Mouse (Mus musculus) intestine, embryonic 14.5 days (tissue): ENCODE measurements around the gene Rgs12. TPM values are rescaled to one million over a fixed set of nuclear protein-coding genes. Genes with fewer than 3 reads are reported as not detected.

Source experiments
- ATAC-seq: fragments of 200-750 bp; cut with Nextera tagmentation; replicated peaks from 2 replicates; pipeline ENCODE4 v1.8.0; 2017; ENCODE audit warnings: low read depth, moderate number of reproducible peaks, moderate TSS enrichment, moderate library complexity; ENCODE audit not compliant: low FRiP score, low TSS enrichment
- DNase-seq: peaks from one replicate; pipeline ENCODE4 v3.0.0-alpha.2; 2018; ENCODE audit warnings: low spot score
- H3K27ac ChIP-seq: fragments of 300-500 bp; sonication (generic); 2 replicates; pipeline ENCODE4 v1.5.1; 2014; ENCODE audit warnings: low read depth, mild to moderate bottlenecking, control low read depth
- H3K27me3 ChIP-seq: fragments of 300-500 bp; sonication (generic); replicated peaks from 2 replicates; pipeline ENCODE4 v1.6.1; 2014; ENCODE audit warnings: low read length, control low read depth; ENCODE audit not compliant: control insufficient read depth, insufficient read depth
- H3K36me3 ChIP-seq: fragments of 300-500 bp; sonication (generic); 2 replicates; pipeline ENCODE4 v1.6.1; 2014; ENCODE audit warnings: low read length, control low read depth; ENCODE audit not compliant: control insufficient read depth, insufficient read depth
- H3K4me1 ChIP-seq: fragments of 300-500 bp; sonication (generic); replicated peaks from 2 replicates; pipeline ENCODE4 v1.6.1; 2014; ENCODE audit warnings: low read length, control low read depth, mixed read lengths; ENCODE audit not compliant: control insufficient read depth, insufficient read depth
- H3K4me2 ChIP-seq: fragments of 300-500 bp; sonication (generic); 2 replicates; pipeline ENCODE4 v1.6.1; 2014; ENCODE audit warnings: low read length
- H3K4me3 ChIP-seq: fragments of 300-500 bp; sonication (generic); 2 replicates; pipeline ENCODE4 v1.5.1; 2014; ENCODE audit warnings: low read depth, low read length, control low read depth, mixed read lengths
- H3K9ac ChIP-seq: fragments of 300-500 bp; sonication (generic); 2 replicates; pipeline ENCODE4 v1.6.1; 2014; ENCODE audit warnings: mild to moderate bottlenecking, low read length
- H3K9me3 ChIP-seq: fragments of 300-500 bp; sonication (generic); 2 replicates; pipeline ENCODE4 v1.6.1; 2016; ENCODE audit warnings: low read length, control low read depth; ENCODE audit not compliant: control insufficient read depth
- WGBS: fragments of 180-500 bp; shearing (Covaris S2); extraction: QIAGEN DNeasy Blood & Tissue Kit; methylation state at CpG from one replicate; pipeline ENCODE4 v1.1.7; 2014; 5-methylcytosine and 5-hydroxymethylcytosine counted together
- polyA plus RNA-seq: library from polyadenylated mRNA; unstranded; fragments of >200 nt; fragmentation: Nextera tagmentation; extraction: Ambion mirVana; gene quantifications from 2 replicates; pipeline ENCODE4 v1.2.1, GENCODE M21; 2014

The Rgs12 gene
- polyA plus RNA-seq, 1 experiment from 2014 or later, result 19.0 TPM

DNA sequence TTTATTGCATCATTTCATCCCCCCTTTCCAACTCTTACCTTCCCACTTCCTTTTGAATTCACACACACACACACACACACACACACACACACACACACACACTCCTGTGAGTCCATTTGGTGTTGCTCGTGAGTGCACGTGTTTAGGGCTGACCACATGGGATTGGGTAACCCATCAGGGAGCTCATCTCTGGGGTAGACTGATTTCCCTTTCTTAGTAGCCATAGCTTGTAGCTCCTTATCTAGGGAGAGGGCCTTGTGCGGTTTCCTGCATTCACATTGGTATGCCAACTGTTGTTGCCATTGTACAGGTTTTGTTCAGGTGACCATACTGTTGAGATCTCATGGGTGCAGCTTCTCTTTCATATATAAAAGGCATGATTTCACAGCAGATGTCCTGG, 5.8 kb upstream of the Rgs12 start:
- H3K4me1 ChIP-seq, result peaks cover under 1% of the 10 kb centered on the region; the same call in 1 of the 2 replicates
- H3K9ac ChIP-seq, result no peak overlapping the region
- H3K27ac ChIP-seq, result no peak overlapping the region
- H3K36me3 ChIP-seq, result no peaks in the 10 kb centered on the region
- no peaks in the 10 kb centered on the region for H3K27me3 ChIP-seq
- H3K9me3 ChIP-seq, result no peaks in the 10 kb centered on the region
- H3K4me3 ChIP-seq, result no peak overlapping the region
- ATAC-seq, result no peak
- H3K4me2 ChIP-seq, result no peak overlapping the region
- DNase-seq, result no peak
- WGBS, result 82% methylated on average over 3 of the region's 3 CpGs

- DNase-seq (no peak), ATAC-seq (peak; percentile 56)
- H3K9me3 ChIP-seq, result no peaks in the 10 kb centered on the region
These were observed 545 bp downstream of the Rgs12 start for GRCm38 (mm10) chr5:34949769-34950211.

DNA sequence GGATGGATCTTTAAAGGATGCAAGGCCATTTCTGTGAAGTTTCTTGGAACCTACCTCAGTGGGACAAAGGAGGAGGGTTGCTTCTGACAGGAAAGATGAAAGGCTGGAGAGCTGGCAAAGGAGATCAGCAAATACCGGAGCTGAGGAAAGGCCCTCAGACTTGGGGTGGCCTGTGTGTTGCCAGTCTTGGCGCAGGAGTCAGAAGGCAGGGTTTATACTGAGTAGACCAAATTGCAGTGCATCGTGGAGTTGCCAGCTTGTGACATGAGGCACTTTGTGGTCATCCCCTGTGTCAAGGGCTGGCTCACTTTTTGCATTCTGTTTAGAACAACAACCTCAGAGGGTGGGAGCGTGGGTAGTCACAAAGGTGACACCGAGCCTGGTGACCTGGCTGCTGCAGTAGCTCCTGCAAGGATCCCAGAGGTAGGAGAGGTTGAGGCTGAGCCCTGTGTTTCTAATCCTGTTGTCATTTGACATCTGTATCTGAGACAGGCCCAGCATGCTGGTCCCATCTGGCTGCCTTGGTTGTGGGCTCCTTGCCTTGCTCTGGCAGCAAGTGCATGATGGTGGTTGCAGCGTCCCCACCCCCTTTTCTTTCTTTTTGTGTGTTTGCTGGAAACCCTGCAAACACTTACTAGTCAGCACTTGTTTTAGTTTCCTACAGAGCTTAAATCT, 1.4 kb downstream of the Rgs12 start:
- H3K9ac ChIP-seq, result peak overlapping the region; percentile 91
- H3K4me3 ChIP-seq, result peak overlapping the region; percentile 80; the same call in 1 of the 2 replicates
- H3K27me3 ChIP-seq, result no peaks in the 10 kb centered on the region
- peaks cover 14% of the 10 kb centered on the region for H3K4me1 ChIP-seq
- peak overlapping the region; percentile 40; the same call in 1 of the 2 replicates for H3K27ac ChIP-seq
- ATAC-seq, result no peak
- peak overlapping the region; percentile 72 for H3K4me2 ChIP-seq
- no peaks in the 10 kb centered on the region for H3K9me3 ChIP-seq
- 76% methylated on average over 6 of the region's 6 CpGs for WGBS
- no peak for DNase-seq
- no peaks in the 10 kb centered on the region for H3K36me3 ChIP-seq

More at GRCm38 (mm10) chr5:34949769-34950211, 545 bp downstream of the Rgs12 start:
- Histone ChIP-seq H3K36me3 (no peaks in the 10 kb centered on the region), H3K4me2 (peak overlapping the region; percentile 72), H3K27ac (peak overlapping the region; percentile 83), H3K4me1 (peaks cover 14% of the 10 kb centered on the region), H3K4me3 (peak overlapping the region; percentile 80), H3K9ac (peak overlapping the region; percentile 91), H3K27me3 (no peaks in the 10 kb centered on the region)
- WGBS, result under 1% methylated on average over 12 of the region's 12 CpGs

- Histone ChIP-seq H3K9me3 (no peaks in the 10 kb centered on the region), H3K27me3 (no peaks in the 10 kb centered on the region), H3K27ac (no peak overlapping the region), H3K4me3 (no peak overlapping the region), H3K4me2 (0 out of 2 replicates have a peak overlapping the region, but pooled peaks have one; percentile 72), H3K4me1 (peaks cover 14% of the 10 kb centered on the region), H3K9ac (no peak overlapping the region), H3K36me3 (no peaks in the 10 kb centered on the region)
- ATAC-seq (no peak), DNase-seq (no peak)
- 93% methylated on average over 8 of the region's 8 CpGs for WGBS
These were observed 2.1 kb downstream of the Rgs12 start for GRCm38 (mm10) chr5:34951161-34951834.

- Histone ChIP-seq H3K4me3 (no peak overlapping the region), H3K27ac (no peak overlapping the region), H3K4me2 (no peak overlapping the region), H3K9me3 (no peaks in the 10 kb centered on the region), H3K36me3 (no peaks in the 10 kb centered on the region), H3K4me1 (peaks cover 10% of the 10 kb centered on the region), H3K27me3 (no peaks in the 10 kb centered on the region), H3K9ac (no peak overlapping the region)
- WGBS, result 79% methylated on average over 6 of the region's 6 CpGs
- ATAC-seq (no peak), DNase-seq (no peak)
These were observed 5.3 kb downstream of the Rgs12 start for GRCm38 (mm10) chr5:34954508-34954907.

- ATAC-seq (no peak), DNase-seq (no peak)
- Histone ChIP-seq H3K4me3 (no peak overlapping the region), H3K4me2 (no peak overlapping the region), H3K36me3 (no peaks in the 10 kb centered on the region), H3K9ac (no peak overlapping the region), H3K9me3 (no peaks in the 10 kb centered on the region), H3K27ac (no peak overlapping the region), H3K27me3 (no peaks in the 10 kb centered on the region), H3K4me1 (peaks cover 4% of the 10 kb centered on the region)
- WGBS, result 62% methylated on average over 5 of the region's 5 CpGs
These were observed 6.4 kb downstream of the Rgs12 start for GRCm38 (mm10) chr5:34955630-34956029.

DNA sequence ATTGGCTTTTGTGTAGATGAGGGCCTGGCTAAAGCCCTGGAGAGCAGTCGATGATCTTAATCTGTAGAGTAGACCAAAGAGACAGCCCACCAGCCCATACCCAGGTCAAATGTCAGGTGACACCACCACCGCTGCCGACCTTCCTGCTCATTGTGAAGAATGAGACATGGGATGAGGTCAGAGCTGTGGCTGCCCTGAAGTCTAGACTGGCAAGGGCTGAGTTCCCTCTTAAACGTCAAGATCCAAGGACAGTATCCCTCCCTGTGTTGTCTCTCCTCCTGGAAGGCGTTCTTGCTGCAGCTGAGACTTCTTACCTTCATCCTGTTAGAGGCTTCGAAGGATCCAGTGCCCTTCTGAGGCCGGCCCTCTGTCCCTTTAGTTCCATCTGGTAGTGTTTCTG, 6.9 kb downstream of the Rgs12 start:
- WGBS, result 75% methylated on average over 7 of the region's 7 CpGs
- H3K27me3 ChIP-seq, result no peaks in the 10 kb centered on the region
- no peak overlapping the region for H3K27ac ChIP-seq
- no peaks in the 10 kb centered on the region for H3K36me3 ChIP-seq
- ATAC-seq (no peak), DNase-seq (no peak)
- no peak overlapping the region for H3K4me3 ChIP-seq
- no peak overlapping the region for H3K9ac ChIP-seq
- H3K4me1 ChIP-seq, result 0 out of 2 replicates have a peak, but pooled peaks cover 3% of the 10 kb centered on the region
- no peak overlapping the region for H3K4me2 ChIP-seq
- H3K9me3 ChIP-seq, result no peaks in the 10 kb centered on the region

DNA sequence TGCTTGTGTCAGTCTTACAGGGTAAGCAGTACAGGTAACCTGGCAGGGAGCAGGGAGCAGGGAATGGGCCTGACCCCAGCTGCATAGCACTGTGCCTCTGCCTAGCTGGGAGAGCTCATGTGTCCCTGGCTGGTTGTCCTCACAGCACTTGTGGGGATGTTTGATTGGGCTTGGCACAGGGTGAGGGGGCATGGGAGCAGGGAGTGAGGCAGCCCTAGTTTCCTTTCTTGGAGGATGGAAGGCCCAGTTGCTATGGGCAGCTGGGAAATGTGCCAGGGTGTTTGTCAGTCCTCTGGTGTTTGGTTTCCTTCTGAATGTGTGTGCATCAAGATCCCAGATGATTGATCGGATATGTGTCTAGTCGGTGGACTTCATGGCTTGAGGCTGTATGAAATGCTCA, 7.8 kb downstream of the Rgs12 start:
- no peak overlapping the region for H3K4me2 ChIP-seq
- no peaks in the 10 kb centered on the region for H3K27me3 ChIP-seq
- ATAC-seq (no peak), DNase-seq (no peak)
- H3K9ac ChIP-seq, result no peak overlapping the region
- H3K36me3 ChIP-seq, result no peaks in the 10 kb centered on the region
- no peak overlapping the region for H3K4me3 ChIP-seq
- H3K27ac ChIP-seq, result no peak overlapping the region
- 0 out of 2 replicates have a peak, but pooled peaks cover 3% of the 10 kb centered on the region for H3K4me1 ChIP-seq
- WGBS, result 80% methylated on average over 2 of the region's 2 CpGs
- no peaks in the 10 kb centered on the region for H3K9me3 ChIP-seq
